In genomic region chr9:20743946-20744738, GRCm38 (mm10) we compare ENCODE assay signal across 7 mouse cellular contexts. TPM values are rescaled to one million over a fixed set of nuclear protein-coding genes. Genes with fewer than 3 reads are reported as not detected.
DNase-seq lines count a peak whose midpoint lies in the region; ATAC-seq and TF ChIP-seq lines count a peak whose summit lies in the region.

No protein-coding gene starts in this region.

- peak overlapping the region; percentile 87 for H3K4me2 ChIP-seq in hindbrain, postnatal 0 days (ENCODE audit: low read depth, low read length)

- H3K27ac ChIP-seq in layer of hippocampus, adult 2 months = no peak overlapping the region
- no peak overlapping the region for H3K27ac ChIP-seq in ES-E14 (ENCODE audit: insufficient read depth, low read depth, low read length, poor library complexity, severe bottlenecking)
- H3K27ac ChIP-seq in bone marrow macrophage, adult 2 months (ENCODE audit: insufficient read depth, low read depth, low read length) = no peak overlapping the region
- peak overlapping the region; percentile 74; the same call in 1 of the 2 replicates for H3K27ac ChIP-seq in hindbrain, postnatal 0 days
- no peak overlapping the region for H3K27ac ChIP-seq in olfactory bulb, adult 2 months (ENCODE audit: insufficient read depth, low read depth, low read length)

- peak in 1 of 2 experiments; percentile 50 for DNase-seq in layer of hippocampus, adult 2 months (ENCODE audit: low spot score in 2 of 2)
- no peak for DNase-seq in layer of hippocampus, adult 8-10 months (ENCODE audit: low spot score in 2 of 2)
- no peak for DNase-seq in ES-E14 (ENCODE audit: low read depth, low spot score)
- DNase-seq in hindbrain, postnatal 0 days (ENCODE audit: low spot score) = peak; percentile 59
- DNase-seq in Muller cell, postnatal 12 days (ENCODE audit: inconsistent ontology term) = no peak

- WGBS in hindbrain, postnatal 0 days = 12% methylated on average over 22 of the region's 22 CpGs
- WGBS in olfactory bulb, adult 2 months = 18% methylated on average over 22 of the region's 22 CpGs

- no peaks in the 10 kb centered on the region for H3K27me3 ChIP-seq in hindbrain, postnatal 0 days (ENCODE audit: insufficient read depth, low read length)

- peak; percentile 91 for TF ChIP-seq CTCF in layer of hippocampus, adult 2 months (conservative IDR thresholded peaks at IDR 0.05)
- peak; percentile 90 for TF ChIP-seq CTCF in bone marrow macrophage, adult 2 months (IDR thresholded peaks at IDR 0.05; ENCODE audit: low read depth, low read length)
- TF ChIP-seq CTCF in hindbrain, postnatal 0 days (IDR thresholded peaks at IDR 0.05; ENCODE audit: low read depth) = peak; percentile 87
- TF ChIP-seq CTCF in olfactory bulb, adult 2 months (IDR thresholded peaks at IDR 0.05; ENCODE audit: insufficient read depth, low read depth, low read length) = peak; percentile 70

- peaks cover 7 to 28% of the 10 kb centered on the region in 2 experiments; a peak in 3 of 4 replicates for H3K4me1 ChIP-seq in ES-E14 (ENCODE audit: control insufficient read depth in 2 of 2, insufficient read depth in 2 of 2, low read length in 2 of 2, poor library complexity in 1 of 2)
- no peaks in the 10 kb centered on the region for H3K4me1 ChIP-seq in bone marrow macrophage, adult 2 months (ENCODE audit: control insufficient read depth, insufficient read depth, low read length)
- peaks cover 3% of the 10 kb centered on the region; the same call in 1 of the 2 replicates for H3K4me1 ChIP-seq in hindbrain, postnatal 0 days (ENCODE audit: insufficient read depth, low read length)
- H3K4me1 ChIP-seq in olfactory bulb, adult 2 months (ENCODE audit: control insufficient read depth, insufficient read depth, low read length) = peaks cover 6% of the 10 kb centered on the region

- H3K9me3 ChIP-seq in ES-E14 (ENCODE audit: control insufficient read depth, insufficient read depth, low read depth, low read length) = no peaks in the 10 kb centered on the region
- H3K9me3 ChIP-seq in hindbrain, postnatal 0 days (ENCODE audit: low read length) = no peaks in the 10 kb centered on the region

- H3K36me3 ChIP-seq in ES-E14 (ENCODE audit: control insufficient read depth, insufficient read depth, low read length, poor library complexity, severe bottlenecking) = no peaks in the 10 kb centered on the region
- no peaks in the 10 kb centered on the region for H3K36me3 ChIP-seq in hindbrain, postnatal 0 days (ENCODE audit: insufficient read depth, low read length)

- ATAC-seq in hindbrain, postnatal 0 days = peak; percentile 31; the same call in 1 of the 2 replicates

- no peak for TF ChIP-seq POLR2A in bone marrow macrophage, adult 2 months (IDR thresholded peaks at IDR 0.05; ENCODE audit: borderline replicate concordance, low read depth, low read length)
- TF ChIP-seq POLR2A in olfactory bulb, adult 2 months (IDR thresholded peaks at IDR 0.05; ENCODE audit: insufficient read depth, low read depth, low read length) = no peak

- H3K4me3 ChIP-seq in layer of hippocampus, adult 2 months = no peak overlapping the region
- H3K4me3 ChIP-seq in ES-E14 (ENCODE audit: insufficient read depth in 1 of 2, low read depth in 1 of 2, low read length in 2 of 2, poor library complexity in 1 of 2, severe bottlenecking in 1 of 2) = peak overlapping the region in 1 of 2 experiments; percentile 34; a peak in 2 of 4 replicates
- no peak overlapping the region for H3K4me3 ChIP-seq in bone marrow macrophage, adult 2 months (ENCODE audit: insufficient read depth, low read length)
- H3K4me3 ChIP-seq in hindbrain, postnatal 0 days (ENCODE audit: low read length) = peak overlapping the region; percentile 75
- H3K4me3 ChIP-seq in olfactory bulb, adult 2 months (ENCODE audit: insufficient read depth, low read depth, low read length) = no peak overlapping the region

- no peak overlapping the region for H3K9ac ChIP-seq in ES-E14 (ENCODE audit: insufficient read depth, low read depth, low read length, poor library complexity, severe bottlenecking)
- peak overlapping the region; percentile 85; the same call in 1 of the 2 replicates for H3K9ac ChIP-seq in hindbrain, postnatal 0 days (replicated peaks; ENCODE audit: low read length)

- in situ Hi-C loops in ES-E14 (cut with MboI; ENCODE audit: low sequenced_read_pairs in 2 of 2, unreplicated experiment in 2 of 2) = no loop called here

TF ChIP-seq in ES-E14, 5 proteins besides CTCF, POLR2A, EP300 and RAD21:
- no peak for TF ChIP-seq HCFC1 (IDR thresholded peaks at IDR 0.05; ENCODE audit: borderline replicate concordance, insufficient read depth, low read length)
- peak; percentile 92 for TF ChIP-seq ZNF384 (IDR thresholded peaks at IDR 0.05; ENCODE audit: low read depth, low read length)
- no peak for TF ChIP-seq CHD2 (IDR thresholded peaks at IDR 0.05; ENCODE audit: low read depth, low read length)
TF ChIP-seq in ES-E14: peak in this region for 1.

RNA-seq across cellular contexts. Expression of gene Olfm2, which starts 2.0 kb away (rescaled TPM):
- total RNA-seq in layer of hippocampus, adult 2 months (2021) = 10 to 100 TPM; 31.6 to 37.6 TPM
- 10 to 100 TPM; 45.9 to 52.3 (median 47.0) TPM for total RNA-seq in layer of hippocampus, adult 8-10 months (2022)
- total RNA-seq in ES-E14 (2012; rRNA removed) = 2.2 and 2.9 TPM in 2 replicates
- not detected in 2 replicates for polyA plus RNA-seq in bone marrow macrophage, adult 2 months (2012; ENCODE audit: insufficient read depth, insufficient read length, missing spikeins)
- 317 and 346 TPM in 2 replicates for total RNA-seq in hindbrain, postnatal 0 days (2014; rRNA removed)
- polyA plus RNA-seq in hindbrain, postnatal 0 days (2015; fragmentation: Nextera tagmentation; extraction: Ambion mirVana) = 190 and 213 TPM in 2 replicates
- not detected in 2 replicates for polyA plus RNA-seq in olfactory bulb, adult 2 months (2012; ENCODE audit: insufficient read depth, insufficient read length, low replicate concordance, missing spikeins)
